In genomic region chr10:17795227-17795626, GRCm38 (mm10) we compare ENCODE assay signal across 12 mouse cellular contexts. TPM values are rescaled to one million over a fixed set of nuclear protein-coding genes. Genes with fewer than 3 reads are reported as not detected.
A peak's percentile ranks its signal among the peaks of the same experiment; 100 is the strongest.
DNase-seq lines count a peak whose midpoint lies in the region; ATAC-seq and TF ChIP-seq lines count a peak whose summit lies in the region.
"Had no signal": no experiment of that assay in that cellular context is flagged by ENCODE, and none has a peak within 500 bp of the region (broad histone marks: within the 10 kb centered on the region; RNA-seq: fewer than 3 reads in every experiment).

No protein-coding gene starts in this region.

- TF ChIP-seq POLR2A in cerebellum, adult 2 months (IDR thresholded peaks at IDR 0.05; ENCODE audit: borderline replicate concordance, insufficient read depth, low read length): no peak

- H3K9me3 ChIP-seq in limb, embryonic 12.5 days: no peaks in the 10 kb centered on the region
- H3K9me3 ChIP-seq in limb, embryonic 10.5 days (replicated peaks): no peaks in the 10 kb centered on the region
- H3K9me3 ChIP-seq in embryonic facial prominence, embryonic 12.5 days: no peaks in the 10 kb centered on the region
- no peaks in the 10 kb centered on the region for H3K9me3 ChIP-seq in hindbrain, embryonic 16.5 days (ENCODE audit: control insufficient read depth, low read length)
- H3K9me3 ChIP-seq: megakaryocyte, embryonic 14.5 days had no signal

- H3K4me2 ChIP-seq in limb, embryonic 12.5 days: no peak overlapping the region
- no peak overlapping the region for H3K4me2 ChIP-seq in embryonic facial prominence, embryonic 12.5 days (replicated peaks)
- H3K4me2 ChIP-seq in hindbrain, embryonic 16.5 days (ENCODE audit: low read length): no peak overlapping the region

- H3K27ac ChIP-seq in limb, embryonic 12.5 days: peak overlapping the region; percentile 83; the same call in 1 of the 2 replicates
- no peak overlapping the region for H3K27ac ChIP-seq in limb, embryonic 10.5 days
- peak overlapping the region; percentile 85; the same call in 1 of the 2 replicates for H3K27ac ChIP-seq in embryonic facial prominence, embryonic 12.5 days
- peak overlapping the region; percentile 48 for H3K27ac ChIP-seq in hindbrain, embryonic 16.5 days (ENCODE audit: low read depth, low read length)
- no peak overlapping the region for H3K27ac ChIP-seq in cerebellum, adult 2 months (ENCODE audit: insufficient read depth, low read length)

- H3K4me1 ChIP-seq in limb, embryonic 12.5 days (replicated peaks): peaks cover 14% of the 10 kb centered on the region; the same call in 1 of the 2 replicates
- H3K4me1 ChIP-seq in limb, embryonic 10.5 days: peaks cover 15% of the 10 kb centered on the region
- H3K4me1 ChIP-seq in embryonic facial prominence, embryonic 12.5 days: peaks cover 17% of the 10 kb centered on the region
- H3K4me1 ChIP-seq in hindbrain, embryonic 16.5 days (ENCODE audit: control insufficient read depth, insufficient read depth, low read depth, low read length): 0 out of 2 replicates have a peak, but pooled peaks cover 4% of the 10 kb centered on the region
- peaks cover 5% of the 10 kb centered on the region for H3K4me1 ChIP-seq in cerebellum, adult 2 months (ENCODE audit: control insufficient read depth, insufficient read depth, low read length)

- ATAC-seq in limb, embryonic 12.5 days (ENCODE audit: insufficient number of reproducible peaks, insufficient read depth, low FRiP score, low TSS enrichment, low read depth): no peak
- ATAC-seq in embryonic facial prominence, embryonic 12.5 days (ENCODE audit: insufficient number of reproducible peaks, insufficient read depth, low FRiP score, low TSS enrichment): no peak
- ATAC-seq in hindbrain, embryonic 16.5 days: no peak

- 85% methylated on average over 4 of the region's 4 CpGs for WGBS in limb, embryonic 12.5 days
- 80% methylated on average over 4 of the region's 4 CpGs for WGBS in limb, embryonic 10.5 days
- WGBS in embryonic facial prominence, embryonic 12.5 days: 83% methylated on average over 4 of the region's 4 CpGs
- 79% methylated on average over 4 of the region's 4 CpGs for WGBS in hindbrain, embryonic 16.5 days
- 83% methylated on average over 4 of the region's 4 CpGs for WGBS in cerebellum, adult 2 months

- intact Hi-C loops in heart, postnatal 10 days (cut with DNase I): no loop called here

- no peaks in the 10 kb centered on the region for H3K36me3 ChIP-seq in limb, embryonic 12.5 days
- no peaks in the 10 kb centered on the region for H3K36me3 ChIP-seq in limb, embryonic 10.5 days
- H3K36me3 ChIP-seq in embryonic facial prominence, embryonic 12.5 days: no peaks in the 10 kb centered on the region
- H3K36me3 ChIP-seq in hindbrain, embryonic 16.5 days (ENCODE audit: control insufficient read depth, insufficient read depth, low read length): no peaks in the 10 kb centered on the region

- TF ChIP-seq CTCF in cerebellum, adult 2 months (IDR thresholded peaks at IDR 0.05; ENCODE audit: borderline replicate concordance, insufficient read depth, low read depth, low read length): no peak

- no peak overlapping the region for H3K9ac ChIP-seq in limb, embryonic 12.5 days (replicated peaks)
- H3K9ac ChIP-seq in embryonic facial prominence, embryonic 12.5 days: no peak overlapping the region
- no peak overlapping the region for H3K9ac ChIP-seq in hindbrain, embryonic 16.5 days (ENCODE audit: low read depth, low read length)
- H3K9ac ChIP-seq: lung, embryonic 14.5 days had no signal

- DNase-seq in heart, adult 11 months: peak; percentile 88
- DNase-seq in heart, postnatal 10 days: no peak
- no peak for DNase-seq in limb, embryonic 10.5 days (ENCODE audit: low spot score)
- DNase-seq in cerebellum, adult 2 months: no peak
- no peak for DNase-seq in kidney, postnatal 4 days
- DNase-seq: cerebellum, postnatal 36 days; gastrocnemius, postnatal 10 days had no signal

- H3K4me3 ChIP-seq in limb, embryonic 12.5 days (replicated peaks): no peak overlapping the region
- no peak overlapping the region for H3K4me3 ChIP-seq in limb, embryonic 10.5 days
- H3K4me3 ChIP-seq in embryonic facial prominence, embryonic 12.5 days: no peak overlapping the region
- no peak overlapping the region for H3K4me3 ChIP-seq in hindbrain, embryonic 16.5 days (ENCODE audit: low read length)
- no peak overlapping the region for H3K4me3 ChIP-seq in cerebellum, adult 2 months (replicated peaks; ENCODE audit: insufficient read depth, low read depth, low read length)

- no peaks in the 10 kb centered on the region for H3K27me3 ChIP-seq in limb, embryonic 12.5 days
- no peaks in the 10 kb centered on the region for H3K27me3 ChIP-seq in limb, embryonic 10.5 days (ENCODE audit: low read depth, poor library complexity, severe bottlenecking)
- H3K27me3 ChIP-seq in embryonic facial prominence, embryonic 12.5 days: no peaks in the 10 kb centered on the region
- no peaks in the 10 kb centered on the region for H3K27me3 ChIP-seq in hindbrain, embryonic 16.5 days (replicated peaks; ENCODE audit: control insufficient read depth, insufficient read depth, low read length)
- H3K27me3 ChIP-seq in cerebellum, adult 2 months (ENCODE audit: control insufficient read depth, insufficient read depth, low read length): no peaks in the 10 kb centered on the region
- H3K27me3 ChIP-seq: megakaryocyte, embryonic 14.5 days had no signal

RNA-seq across cellular contexts. Expression of gene Txlnb, which starts 0.8 kb away (rescaled TPM):
- total RNA-seq in heart, postnatal 10 days (2021): 100 to 1,000 TPM; 136 to 145 TPM
- polyA plus RNA-seq in limb, embryonic 12.5 days (2016; fragmentation: Nextera tagmentation; extraction: Ambion mirVana): 2.2 and 2.7 TPM in 2 replicates
- 0.31 and 0.56 TPM in 2 replicates for polyA plus RNA-seq in limb, embryonic 10.5 days (2016; fragmentation: Nextera tagmentation; extraction: Ambion mirVana)
- polyA plus RNA-seq in embryonic facial prominence, embryonic 12.5 days (2016; fragmentation: Nextera tagmentation; extraction: Ambion mirVana): 2.1 and 2.2 TPM in 2 replicates
- 1.2 and 1.7 TPM in 2 replicates for polyA plus RNA-seq in hindbrain, embryonic 16.5 days (2015; fragmentation: Nextera tagmentation; extraction: Ambion mirVana)
- polyA plus RNA-seq in cerebellum, adult 2 months (2012; rRNA removed): 0.61 and 0.62 TPM in 2 replicates

Comparison
In these comparisons a context has a peak if more than half of its experiments do, and no peak if none do; other contexts are left out.
1. H3K27ac ChIP-seq: peak in limb, embryonic 12.5 days (single experiment), embryonic facial prominence, embryonic 12.5 days (single experiment) and hindbrain, embryonic 16.5 days (single experiment); none in limb, embryonic 10.5 days (single experiment) and cerebellum, adult 2 months (single experiment).